Mouse (Mus musculus) layer of hippocampus, adult 9-11 months (tissue): ENCODE measurements around the gene Tmem145.

Experiments
- DNase-seq: peaks from one replicate; pipeline ENCODE4 v3.0.0; 2022

Tmem145 gene

GRCm38 (mm10) chr7:25333596-25334307, 27.8 kb downstream of the Tmem145 start:
- peak; percentile 70 for DNase-seq

GRCm38 (mm10) chr7:25334472-25334871, 28.6 kb downstream of the Tmem145 start:
- no peak for DNase-seq

GRCm38 (mm10) chr7:25339329-25339728, 33.4 kb downstream of the Tmem145 start:
- no peak for DNase-seq

GRCm38 (mm10) chr7:25341000-25341784, 35.3 kb downstream of the Tmem145 start:
- DNase-seq: peak; percentile 67

- no peak for DNase-seq
Observed at GRCm38 (mm10) chr7:25348861-25349260, 43.0 kb downstream of the Tmem145 start.

GRCm38 (mm10) chr7:25358721-25359206, 52.9 kb downstream of the Tmem145 start:
- no peak for DNase-seq

- DNase-seq: no peak
Observed at GRCm38 (mm10) chr7:25363151-25363550, 57.2 kb downstream of the Tmem145 start.

GRCm38 (mm10) chr7:25363632-25364031, 57.7 kb downstream of the Tmem145 start:
- DNase-seq: no peak
